Mouse (Mus musculus) heart, postnatal 0 days (tissue): ENCODE measurements around the gene Traf2. TPM values are rescaled to one million over a fixed set of nuclear protein-coding genes. Genes with fewer than 3 reads are reported as not detected.

ENCODE experiments used
- ATAC-seq: fragments of 200-750 bp; cut with Nextera tagmentation; 2 replicates; pipeline ENCODE4 v1.8.0; 2017; ENCODE audit warnings: low read depth, moderate number of reproducible peaks, moderate library complexity; ENCODE audit not compliant: insufficient read depth
- DNase-seq: peaks from one replicate; pipeline ENCODE4 v3.0.0-alpha.2; 2016; ENCODE audit warnings: low spot score
- H3K27ac ChIP-seq: fragments of 300-500 bp; sonication (generic); 2 replicates; pipeline ENCODE4 v1.5.1; 2014; ENCODE audit warnings: low read depth, mild to moderate bottlenecking
- H3K27me3 ChIP-seq: fragments of 300-500 bp; sonication (generic); 2 replicates; pipeline ENCODE4 v1.6.1; 2014; ENCODE audit warnings: low read length, mixed read lengths; ENCODE audit not compliant: control insufficient read depth, insufficient read depth
- H3K36me3 ChIP-seq: fragments of 300-500 bp; sonication (generic); replicated peaks from 2 replicates; pipeline ENCODE4 v1.6.1; 2014; ENCODE audit warnings: low read length, mixed read lengths; ENCODE audit not compliant: control insufficient read depth, insufficient read depth
- H3K4me1 ChIP-seq: fragments of 300-500 bp; sonication (generic); 2 replicates; pipeline ENCODE4 v1.6.1; 2014; ENCODE audit warnings: antibody characterized with exemption; ENCODE audit not compliant: control insufficient read depth, insufficient read depth
- H3K4me2 ChIP-seq: fragments of 300-500 bp; sonication (generic); 2 replicates; pipeline ENCODE4 v1.6.1; 2014; ENCODE audit warnings: low read depth, mild to moderate bottlenecking, low read length, moderate library complexity
- H3K4me3 ChIP-seq: fragments of 300-500 bp; sonication (generic); 2 replicates; pipeline ENCODE4 v1.5.1; 2014; ENCODE audit warnings: low read depth, low read length
- H3K9ac ChIP-seq: fragments of 300-500 bp; sonication (generic); replicated peaks from 2 replicates; pipeline ENCODE4 v1.6.1; 2014; ENCODE audit warnings: low read depth, low read length, mixed read lengths
- H3K9me3 ChIP-seq: fragments of 300-500 bp; sonication (generic); replicated peaks from 2 replicates; pipeline ENCODE4 v1.6.1; 2016; ENCODE audit warnings: low read length; ENCODE audit not compliant: control insufficient read depth
- CTCF ChIP-seq: IDR thresholded peaks from 2 replicates; pipeline ENCODE4 v1.5.1; 2016; ENCODE audit warnings: antibody characterized with exemption, control low read depth, low read depth
- EP300 ChIP-seq: IDR thresholded peaks from 2 replicates; pipeline ENCODE4 v1.6.1; 2016; ENCODE audit warnings: antibody characterized with exemption, low read depth
- WGBS: fragments of 180-500 bp; shearing (Covaris S2); extraction: QIAGEN DNeasy Blood & Tissue Kit; methylation state at CpG from one replicate; pipeline ENCODE4 v1.1.7; 2014; 5-methylcytosine and 5-hydroxymethylcytosine counted together
- polyA plus RNA-seq: library from polyadenylated mRNA; unstranded; fragments of >200 nt; fragmentation: Nextera tagmentation; extraction: Ambion mirVana; gene quantifications from 2 replicates; pipeline ENCODE4 v1.2.1, GENCODE M21; 2015
- total RNA-seq: library from RNA; depleted of rRNA; stranded (reverse); fragments of >200 nt; gene quantifications from 2 replicates; pipeline ENCODE4 v1.2.3, GENCODE M21; 2014; ENCODE audit warnings: low replicate concordance

Traf2 gene
- total and polyA plus RNA-seq, 2 experiments from 2014 or later: 6.3 to 15.8 TPM

DNA sequence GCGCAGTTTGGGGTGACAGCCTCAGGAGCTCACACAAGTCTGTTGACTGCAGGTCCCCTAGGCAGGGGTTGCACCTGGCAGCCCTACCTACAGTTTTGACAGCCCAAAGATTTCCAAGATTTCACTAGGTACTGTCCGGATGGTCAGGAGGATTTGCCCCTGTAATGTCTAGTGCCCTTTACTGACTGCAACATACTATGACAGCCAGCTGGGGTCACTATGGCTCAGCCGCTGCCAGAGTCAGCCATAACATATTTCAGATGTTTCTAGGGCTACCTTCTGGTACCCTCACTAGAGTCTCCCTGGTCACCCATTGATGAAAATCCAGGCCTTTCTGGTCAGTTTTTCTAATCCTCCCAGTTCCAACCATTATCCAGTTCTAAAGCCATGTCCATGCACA lies 36.8 kb downstream of the Traf2 start:
- Histone ChIP-seq H3K4me2 (no peak overlapping the region), H3K9ac (no peak overlapping the region), H3K27me3 (no peaks in the 10 kb centered on the region), H3K9me3 (no peaks in the 10 kb centered on the region), H3K4me3 (no peak overlapping the region), H3K27ac (no peak overlapping the region), H3K4me1 (no peaks in the 10 kb centered on the region), H3K36me3 (peaks cover 9% of the 10 kb centered on the region)
- TF ChIP-seq CTCF (peak; percentile 52), EP300 (no peak)
- WGBS: 53% methylated on average over 3 of the region's 3 CpGs
- ATAC-seq (no peak), DNase-seq (peak; percentile 12)

DNA sequence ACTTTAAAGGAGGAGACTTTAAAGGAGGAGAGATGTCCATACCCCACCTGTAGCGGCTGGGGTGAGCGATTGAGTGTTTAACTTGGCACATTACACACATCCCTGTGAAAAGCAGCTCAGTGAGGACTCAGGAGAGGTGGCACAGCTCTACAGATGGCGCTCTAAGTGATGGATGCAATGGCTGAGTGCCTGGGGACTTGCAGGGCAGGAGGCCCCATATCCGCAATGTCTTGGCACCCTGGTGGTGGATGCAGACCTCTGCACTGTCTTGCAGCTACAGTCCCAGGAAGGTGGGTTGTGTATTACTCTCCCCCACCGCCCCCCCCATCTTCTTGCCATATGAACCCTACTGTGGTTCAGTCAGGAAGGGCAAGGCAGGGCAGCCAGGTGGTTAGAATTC lies 39.8 kb downstream of the Traf2 start:
- no peak overlapping the region for H3K4me3 ChIP-seq
- no peak overlapping the region for H3K4me2 ChIP-seq
- DNase-seq (peak; percentile 27), ATAC-seq (peak; percentile 44; the same call in 1 of the 2 replicates)
- TF ChIP-seq CTCF (peak; percentile 40), EP300 (no peak)
- H3K9me3 ChIP-seq: no peaks in the 10 kb centered on the region
- H3K27ac ChIP-seq: no peak overlapping the region
- 34% methylated on average over 5 of the region's 5 CpGs for WGBS
- peaks cover 1% of the 10 kb centered on the region; the same call in 1 of the 2 replicates for H3K4me1 ChIP-seq
- H3K36me3 ChIP-seq: peaks cover 34% of the 10 kb centered on the region
- H3K9ac ChIP-seq: no peak overlapping the region
- no peaks in the 10 kb centered on the region for H3K27me3 ChIP-seq

DNA sequence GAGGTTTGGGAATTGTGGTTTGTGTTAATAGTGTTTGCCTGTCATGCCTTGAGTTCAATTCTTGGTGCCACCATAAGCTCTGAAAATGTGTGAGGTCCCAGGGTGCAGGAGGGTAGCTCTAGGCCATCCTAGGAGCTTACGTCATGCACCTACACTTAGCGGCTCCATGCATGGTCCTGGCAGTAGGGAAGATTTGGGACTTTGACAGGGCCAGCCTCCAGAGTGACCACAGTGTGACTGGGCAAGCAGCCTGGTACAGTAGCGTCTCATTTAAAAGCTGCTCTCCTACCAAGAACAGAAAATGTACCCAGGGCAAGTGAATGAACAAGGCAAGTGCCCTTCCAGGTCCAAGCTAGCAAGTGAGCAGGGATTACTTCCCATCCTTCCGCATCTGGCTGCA lies 40.9 kb downstream of the Traf2 start:
- peaks cover 34% of the 10 kb centered on the region for H3K36me3 ChIP-seq
- no peak overlapping the region for H3K4me3 ChIP-seq
- no peaks in the 10 kb centered on the region for H3K27me3 ChIP-seq
- no peak overlapping the region for H3K4me2 ChIP-seq
- H3K27ac ChIP-seq: no peak overlapping the region
- TF ChIP-seq CTCF (no peak), EP300 (no peak)
- DNase-seq: no peak
- 89% methylated on average over 4 of the region's 4 CpGs for WGBS
- no peak overlapping the region for H3K9ac ChIP-seq
- ATAC-seq: no peak
- H3K4me1 ChIP-seq: peaks cover 9% of the 10 kb centered on the region
- no peaks in the 10 kb centered on the region for H3K9me3 ChIP-seq

DNA sequence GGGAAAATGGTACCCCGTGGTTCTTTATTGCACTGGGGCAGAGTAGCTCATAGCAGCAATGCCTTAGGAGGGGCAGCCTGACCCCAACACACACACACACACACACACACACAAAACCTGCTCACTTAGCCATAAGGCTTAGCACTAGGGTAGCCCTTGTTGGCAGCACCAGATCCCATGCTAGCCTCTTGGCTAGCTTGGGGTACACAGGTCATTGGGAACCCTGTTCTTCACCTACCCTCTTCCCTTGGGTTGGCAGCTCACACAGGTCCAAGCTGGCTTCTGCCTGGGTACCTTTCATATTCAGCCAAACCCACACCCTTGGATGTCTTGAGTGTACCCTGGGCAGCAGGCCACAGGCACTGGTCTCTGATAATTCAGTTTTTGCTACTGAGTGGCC lies 41.7 kb downstream of the Traf2 start:
- peaks cover 34% of the 10 kb centered on the region for H3K36me3 ChIP-seq
- no peak for DNase-seq
- no peak overlapping the region for H3K9ac ChIP-seq
- TF ChIP-seq EP300 (no peak), CTCF (no peak)
- H3K27ac ChIP-seq: no peak overlapping the region
- no peaks in the 10 kb centered on the region for H3K9me3 ChIP-seq
- H3K4me3 ChIP-seq: no peak overlapping the region
- H3K4me2 ChIP-seq: no peak overlapping the region
- H3K27me3 ChIP-seq: no peaks in the 10 kb centered on the region
- no peak for ATAC-seq
- WGBS: 90% methylated on average over 1 of the region's 1 CpGs
- H3K4me1 ChIP-seq: peaks cover 13% of the 10 kb centered on the region

GRCm38 (mm10) chr2:25504538-25504937 lies 42.2 kb downstream of the Traf2 start:
- no peaks in the 10 kb centered on the region for H3K27me3 ChIP-seq
- no peak overlapping the region for H3K4me2 ChIP-seq
- no peaks in the 10 kb centered on the region for H3K9me3 ChIP-seq
- DNase-seq: no peak
- no peak overlapping the region for H3K4me3 ChIP-seq
- WGBS: 89% methylated on average over 19 of the region's 19 CpGs
- no peak for ATAC-seq
- H3K36me3 ChIP-seq: peaks cover 34% of the 10 kb centered on the region
- H3K27ac ChIP-seq: no peak overlapping the region
- no peak overlapping the region for H3K9ac ChIP-seq
- H3K4me1 ChIP-seq: peaks cover 15% of the 10 kb centered on the region
- TF ChIP-seq CTCF: no peak
- TF ChIP-seq EP300: no peak

DNA sequence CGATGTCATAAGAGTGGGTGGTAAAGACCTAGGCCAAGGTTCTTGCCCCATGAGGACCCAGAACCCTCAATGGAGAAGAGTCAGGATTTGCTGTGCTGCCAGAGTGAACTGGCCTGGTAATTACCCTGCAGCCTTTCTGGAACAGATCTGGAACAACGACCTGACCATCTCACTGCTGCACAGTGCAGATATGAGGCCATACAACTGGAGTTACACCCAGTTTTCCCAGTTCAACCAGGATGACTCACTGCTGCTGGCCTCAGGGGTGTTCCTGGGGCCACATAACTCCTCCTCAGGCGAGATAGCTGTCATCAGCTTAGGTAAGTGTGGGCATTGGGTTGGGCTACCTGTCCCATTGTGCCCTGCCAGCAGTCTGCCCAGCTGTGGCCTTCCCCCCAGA lies 44.0 kb downstream of the Traf2 start:
- Histone ChIP-seq H3K4me3 (no peak overlapping the region), H3K9ac (no peak overlapping the region), H3K27ac (no peak overlapping the region), H3K4me2 (no peak overlapping the region), H3K4me1 (peaks cover 15% of the 10 kb centered on the region), H3K9me3 (no peaks in the 10 kb centered on the region), H3K27me3 (no peaks in the 10 kb centered on the region), H3K36me3 (peaks cover 34% of the 10 kb centered on the region)
- WGBS: 76% methylated on average over 3 of the region's 3 CpGs
- ATAC-seq (no peak), DNase-seq (no peak)
- TF ChIP-seq CTCF: no peak
- no peak for TF ChIP-seq EP300
